Mouse (Mus musculus): Measurements from ENCODE around the gene Ap2a1.

- TF ChIP-seq CTCF (IDR thresholded peaks at IDR 0.05; ENCODE audit: low read depth) (no peak), EP300 (IDR thresholded peaks at IDR 0.05; ENCODE audit: low read depth) (no peak)
These were observed 76.2 kb downstream of the Ap2a1 start for GRCm38 (mm10) chr7:44853065-44853464.

All from liver, embryonic 14.5 days (tissue).